Mouse (Mus musculus) megakaryocyte, embryonic 14.5 days (primary cell): ENCODE data around the gene Nanog. TPM values are rescaled to one million over a fixed set of nuclear protein-coding genes. Genes with fewer than 3 reads are reported as not detected.

ENCODE experiments used
- H3K27me3 ChIP-seq: replicated peaks from 2 replicates; pipeline ENCODE3; 2012; ENCODE audit warnings: inconsistent platforms
- H3K36me3 ChIP-seq: replicated peaks from 2 replicates; pipeline ENCODE3; 2012; ENCODE audit warnings: low read length, inconsistent platforms, mixed read lengths
- H3K4me1 ChIP-seq: 2 replicates; pipeline ENCODE4 v1.6.1; 2012; ENCODE audit warnings: inconsistent platforms
- H3K4me3 ChIP-seq: replicated peaks from 2 replicates; pipeline ENCODE3; 2012; ENCODE audit warnings: moderate library complexity, mild to moderate bottlenecking, inconsistent platforms
- H3K9me3 ChIP-seq: 2 replicates; pipeline ENCODE4 v1.6.1; 2012; ENCODE audit warnings: inconsistent platforms
- FLI1 ChIP-seq: IDR thresholded peaks from 2 replicates; pipeline ENCODE4 v1.6.1; 2012; ENCODE audit warnings: low read length, inconsistent platforms, mixed read lengths
- GATA1 ChIP-seq: IDR thresholded peaks from 3 replicates; pipeline ENCODE4 v1.6.1; 2012; ENCODE audit warnings: mixed read lengths, low read length, inconsistent platforms, borderline replicate concordance
- polyA plus RNA-seq: library from polyadenylated mRNA; stranded (reverse); fragments of >175 nt; gene quantifications from 2 replicates; pipeline ENCODE4 v1.2.3, GENCODE M21; 2012; ENCODE audit warnings: low replicate concordance; ENCODE audit not compliant: insufficient read depth

The Nanog gene
- polyA plus RNA-seq, 1 experiment: not detected

- H3K27me3 ChIP-seq: peaks cover 10% of the 10 kb centered on the region
- peaks cover 6% of the 10 kb centered on the region; the same call in 1 of the 2 replicates for H3K4me1 ChIP-seq
- no peak overlapping the region for H3K4me3 ChIP-seq
- TF ChIP-seq GATA1 (no peak), FLI1 (no peak)
- H3K9me3 ChIP-seq: no peaks in the 10 kb centered on the region
- no peaks in the 10 kb centered on the region for H3K36me3 ChIP-seq
Observed at GRCm38 (mm10) chr6:122719942-122720341, 12.7 kb downstream of the Nanog start.

- TF ChIP-seq GATA1: no peak
- no peak for TF ChIP-seq FLI1
- Histone ChIP-seq H3K9me3 (no peaks in the 10 kb centered on the region), H3K4me1 (peaks cover 76% of the 10 kb centered on the region), H3K36me3 (peaks cover 68% of the 10 kb centered on the region), H3K4me3 (peak overlapping the region; percentile 92), H3K27me3 (no peaks in the 10 kb centered on the region)
Observed at GRCm38 (mm10) chr6:122739952-122740351, 32.7 kb downstream of the Nanog start.

- H3K9me3 ChIP-seq: no peaks in the 10 kb centered on the region
- H3K4me1 ChIP-seq: peaks cover 75% of the 10 kb centered on the region
- no peaks in the 10 kb centered on the region for H3K27me3 ChIP-seq
- peaks cover 51% of the 10 kb centered on the region for H3K36me3 ChIP-seq
- peak overlapping the region; percentile 92 for H3K4me3 ChIP-seq
- no peak for TF ChIP-seq FLI1
- TF ChIP-seq GATA1: no peak
Observed at GRCm38 (mm10) chr6:122741460-122742227, 34.4 kb downstream of the Nanog start.

- TF ChIP-seq FLI1 (no peak), GATA1 (no peak)
- H3K36me3 ChIP-seq: peaks cover 44% of the 10 kb centered on the region
- H3K9me3 ChIP-seq: no peaks in the 10 kb centered on the region
- H3K27me3 ChIP-seq: no peaks in the 10 kb centered on the region
- peaks cover 73% of the 10 kb centered on the region for H3K4me1 ChIP-seq
- H3K4me3 ChIP-seq: peak overlapping the region; percentile 92
Observed at GRCm38 (mm10) chr6:122742228-122742899, 35.1 kb downstream of the Nanog start.

- Histone ChIP-seq H3K27me3 (no peaks in the 10 kb centered on the region), H3K36me3 (peaks cover 34% of the 10 kb centered on the region), H3K4me3 (peak overlapping the region; percentile 92), H3K4me1 (peaks cover 70% of the 10 kb centered on the region), H3K9me3 (no peaks in the 10 kb centered on the region)
- no peak for TF ChIP-seq GATA1
- TF ChIP-seq FLI1: no peak
Observed at GRCm38 (mm10) chr6:122743353-122743752, 36.1 kb downstream of the Nanog start.

GRCm38 (mm10) chr6:122744505-122745249 is 37.4 kb downstream of the Nanog start:
- Histone ChIP-seq H3K27me3 (no peaks in the 10 kb centered on the region), H3K9me3 (no peaks in the 10 kb centered on the region), H3K4me1 (peaks cover 60% of the 10 kb centered on the region), H3K36me3 (peaks cover 22% of the 10 kb centered on the region), H3K4me3 (peak overlapping the region; percentile 74)
- TF ChIP-seq GATA1: no peak
- no peak for TF ChIP-seq FLI1

- no peaks in the 10 kb centered on the region for H3K36me3 ChIP-seq
- H3K9me3 ChIP-seq: no peaks in the 10 kb centered on the region
- TF ChIP-seq GATA1 (no peak), FLI1 (no peak)
Observed at GRCm38 (mm10) chr6:122750579-122750978, 43.3 kb downstream of the Nanog start.

GRCm38 (mm10) chr6:122755913-122756312 is 48.6 kb downstream of the Nanog start:
- no peaks in the 10 kb centered on the region for H3K9me3 ChIP-seq
- TF ChIP-seq GATA1: no peak
- TF ChIP-seq FLI1: no peak
- no peak overlapping the region for H3K4me3 ChIP-seq
- H3K36me3 ChIP-seq: no peaks in the 10 kb centered on the region
- peaks cover 62% of the 10 kb centered on the region for H3K4me1 ChIP-seq
- no peaks in the 10 kb centered on the region for H3K27me3 ChIP-seq

More at GRCm38 (mm10) chr6:122750579-122750978, 43.3 kb downstream of the Nanog start:
- Histone ChIP-seq H3K4me1 (peaks cover 35% of the 10 kb centered on the region), H3K4me3 (no peak overlapping the region), H3K27me3 (no peaks in the 10 kb centered on the region)

GRCm38 (mm10) chr6:122758732-122759131 is 51.4 kb downstream of the Nanog start:
- TF ChIP-seq FLI1 (no peak), GATA1 (peak; percentile 76; the same call in 2 of the 3 replicates)
- no peaks in the 10 kb centered on the region for H3K27me3 ChIP-seq
- peak overlapping the region; percentile 80 for H3K4me3 ChIP-seq
- no peaks in the 10 kb centered on the region for H3K36me3 ChIP-seq
- H3K9me3 ChIP-seq: no peaks in the 10 kb centered on the region
- peaks cover 87% of the 10 kb centered on the region for H3K4me1 ChIP-seq
